Mouse (Mus musculus): ENCODE measurements around the gene Cyth1.

Gene Cyth1

DNA sequence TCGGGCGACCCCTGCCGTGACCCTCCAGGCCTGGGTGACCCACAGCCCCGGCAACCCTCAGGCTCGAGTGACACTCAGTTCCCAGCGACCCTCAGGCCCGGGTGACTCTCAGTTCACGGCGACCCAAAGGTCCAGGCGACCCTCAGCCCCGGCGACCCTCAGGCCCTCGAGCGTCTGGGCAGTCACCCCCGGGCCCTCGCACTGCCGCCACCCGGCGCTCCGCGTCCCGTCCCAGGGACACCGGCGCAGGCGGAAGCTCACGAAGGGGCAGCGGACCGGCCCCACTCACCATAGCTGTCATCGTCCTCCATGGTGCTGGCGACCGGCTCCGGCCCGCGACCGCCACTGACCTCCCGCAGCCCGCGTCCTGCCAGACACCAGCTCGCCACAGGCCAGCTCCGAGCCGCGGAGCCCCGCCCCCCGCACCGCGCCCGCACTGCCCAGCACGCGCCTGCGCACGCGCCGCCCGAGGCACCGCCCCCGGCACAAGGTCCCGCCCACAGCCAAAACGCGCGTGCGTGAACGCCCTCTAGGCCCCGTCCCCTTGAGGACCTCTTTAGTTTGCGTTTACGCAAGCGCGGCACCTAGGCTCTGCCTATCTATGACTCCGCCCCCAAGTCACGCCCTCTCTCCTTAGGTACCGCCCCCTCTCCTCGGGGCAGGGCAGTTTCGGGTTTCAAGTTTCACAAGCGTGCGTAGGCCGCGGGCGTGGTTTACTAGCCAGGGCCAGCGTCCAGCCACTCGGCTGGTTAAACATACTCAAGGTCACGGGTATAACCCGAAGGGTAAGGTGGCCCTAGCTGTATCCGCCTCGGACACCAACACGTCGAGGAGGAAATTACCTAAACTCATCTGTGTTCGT, at the start of gene Cyth1:
Gene Cyth1 (minus strand): TSS at position 443 of the 862 bp plus-strand sequence.
- DNase-seq (ENCODE audit: low read depth), result peak; percentile 99

DNA sequence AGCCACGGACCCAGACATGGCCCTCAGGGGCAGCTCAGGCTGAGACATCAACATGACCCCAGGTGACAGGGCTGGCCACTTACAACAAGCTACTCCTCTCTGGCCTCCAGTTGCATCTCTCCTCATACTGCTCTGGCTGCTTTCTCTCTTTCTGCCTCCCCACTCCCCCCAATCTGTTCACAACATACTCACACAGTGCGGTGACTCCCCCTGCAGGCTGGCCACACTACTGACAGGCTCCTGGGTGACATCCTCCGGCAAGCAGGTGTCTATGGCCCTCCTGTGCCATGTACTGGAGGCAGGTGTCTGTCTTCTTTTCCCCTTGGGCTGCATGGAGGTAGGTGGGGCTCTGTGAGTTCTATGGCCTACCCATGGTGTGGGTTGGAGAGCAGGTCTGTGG, 49.6 kb upstream of the Cyth1 start:
- peak; percentile 30 for DNase-seq (ENCODE audit: low read depth)

DNA sequence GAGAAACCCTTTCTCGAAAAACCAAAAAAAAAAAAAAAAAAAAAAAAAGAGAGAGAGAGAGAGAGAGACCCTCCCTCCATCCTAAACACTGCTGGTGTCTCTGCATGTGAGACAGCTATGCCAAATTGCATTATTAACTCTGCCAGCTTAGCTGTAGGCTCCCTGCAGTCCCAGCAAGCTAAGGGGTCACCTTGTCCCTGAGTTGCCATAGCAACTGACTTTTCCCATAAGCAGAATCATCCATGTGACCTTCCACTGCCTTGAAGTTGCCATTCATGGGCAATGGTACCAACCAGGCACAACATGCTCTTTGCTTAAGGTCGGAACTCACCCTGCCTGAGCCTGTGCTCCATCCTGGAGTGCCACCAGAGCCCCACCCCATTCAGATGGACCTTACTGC, 46.6 kb upstream of the Cyth1 start:
- no peak for DNase-seq (ENCODE audit: low read depth)

DNA sequence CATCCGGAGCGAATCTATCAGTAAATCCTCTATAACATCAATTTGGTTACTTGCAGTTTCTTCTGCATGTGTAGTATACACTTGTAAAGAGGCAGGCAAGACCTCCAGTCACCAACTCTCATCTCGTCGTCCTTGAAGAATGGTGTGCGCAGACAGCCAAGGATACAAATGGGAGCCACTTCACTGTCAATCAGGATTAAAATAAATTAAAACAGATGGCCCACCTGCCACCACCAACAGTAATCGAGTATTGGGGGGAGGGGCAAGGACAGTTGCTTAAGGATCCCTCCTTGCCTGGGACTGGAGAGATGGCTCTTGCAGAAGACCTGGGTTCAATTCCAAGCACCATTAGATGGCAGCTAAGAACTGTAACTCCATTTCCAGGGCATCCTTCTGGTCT, 44.3 kb upstream of the Cyth1 start:
- DNase-seq (ENCODE audit: low read depth), result no peak

DNA sequence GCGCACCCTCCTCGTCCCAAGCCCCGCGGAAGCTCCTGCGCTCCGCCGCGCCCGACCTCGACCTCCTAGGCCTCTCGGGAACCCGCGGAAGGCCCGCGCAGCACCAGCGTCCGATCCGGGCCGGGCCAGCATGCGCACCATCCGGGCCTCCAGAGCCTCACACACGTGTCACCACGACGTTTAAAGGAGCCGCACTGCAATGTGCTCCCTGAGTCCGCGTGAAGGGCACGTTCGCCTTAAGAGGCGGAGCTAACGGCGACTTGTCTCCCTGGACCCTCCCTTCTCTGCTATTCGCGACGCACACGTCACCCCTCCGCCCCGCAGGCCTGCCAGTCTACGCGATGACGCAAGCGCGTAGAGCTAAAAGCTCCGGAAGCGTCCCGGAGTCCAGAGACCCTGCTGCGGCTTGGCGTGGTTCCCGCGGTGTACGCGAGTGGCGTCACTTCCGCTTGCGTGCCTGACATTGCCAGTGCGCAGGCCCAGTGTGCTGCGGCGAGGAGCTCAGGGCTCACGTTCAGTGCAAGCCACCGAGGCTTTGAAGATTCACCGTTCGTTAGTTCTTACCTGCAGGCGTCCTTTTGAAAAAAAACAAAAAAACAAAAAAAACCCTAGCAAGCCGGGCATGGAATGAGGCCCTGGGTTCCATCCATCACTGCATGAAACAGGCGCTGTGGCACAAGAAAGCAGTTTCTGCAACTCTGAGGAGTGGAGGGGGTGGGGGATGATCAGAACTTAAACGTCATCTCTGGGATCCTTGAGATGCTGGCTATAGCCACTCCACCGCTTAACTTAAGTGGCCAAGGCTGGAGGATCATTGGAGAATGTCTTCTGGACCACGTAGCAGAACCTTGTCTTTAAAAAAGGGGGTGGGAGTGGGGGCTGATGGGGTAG, 41.9 kb upstream of the Cyth1 start, which contains the start of gene Usp36:
Gene Usp36 (minus strand): TSS at position 246 of the 891 bp plus-strand sequence.
- DNase-seq (ENCODE audit: low read depth), result peak; percentile 99

DNA sequence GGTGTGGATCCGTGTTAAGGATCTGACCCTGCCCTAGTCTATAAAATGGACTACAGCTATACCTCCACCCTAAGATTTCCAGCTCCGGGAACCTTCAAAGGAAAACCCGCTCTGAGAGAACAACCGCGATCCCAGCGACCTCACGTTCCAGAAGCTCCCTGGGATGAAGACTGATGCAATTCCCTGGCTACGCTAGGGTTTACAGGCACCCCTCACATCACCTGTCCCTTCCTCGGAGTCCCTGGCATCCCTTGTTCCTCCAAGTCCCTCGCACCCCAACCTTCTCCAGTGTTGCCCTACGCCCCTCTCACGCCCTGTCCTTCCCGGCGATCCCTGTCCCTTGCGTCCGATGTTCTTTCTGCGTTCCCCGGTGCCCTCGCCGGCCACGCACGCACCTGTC, 41.2 kb upstream of the Cyth1 start:
- DNase-seq (ENCODE audit: low read depth), result no peak

DNA sequence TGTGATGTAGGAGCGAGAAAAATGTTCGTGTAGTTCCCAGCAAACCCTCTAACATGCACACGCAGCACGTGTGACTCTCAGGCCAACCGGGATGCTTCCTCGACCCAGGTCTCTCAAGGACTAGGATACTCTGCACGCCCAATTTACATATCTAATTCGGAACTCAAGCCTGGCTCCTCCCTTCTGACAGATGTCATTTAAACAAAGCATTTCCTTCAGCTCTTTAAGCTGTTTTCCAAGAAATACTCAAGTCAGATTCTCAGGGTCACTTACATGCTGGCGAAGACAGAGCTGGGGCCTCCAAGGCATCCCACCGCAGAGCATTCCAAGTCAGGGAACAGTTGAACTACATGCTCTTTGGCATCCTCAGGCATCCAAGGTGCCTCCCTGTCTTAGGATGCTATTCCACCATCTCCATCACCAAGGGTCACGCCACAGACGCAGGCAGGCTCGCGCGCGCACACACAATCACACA, 40.7 kb upstream of the Cyth1 start:
- DNase-seq (ENCODE audit: low read depth), result peak; percentile 56

DNA sequence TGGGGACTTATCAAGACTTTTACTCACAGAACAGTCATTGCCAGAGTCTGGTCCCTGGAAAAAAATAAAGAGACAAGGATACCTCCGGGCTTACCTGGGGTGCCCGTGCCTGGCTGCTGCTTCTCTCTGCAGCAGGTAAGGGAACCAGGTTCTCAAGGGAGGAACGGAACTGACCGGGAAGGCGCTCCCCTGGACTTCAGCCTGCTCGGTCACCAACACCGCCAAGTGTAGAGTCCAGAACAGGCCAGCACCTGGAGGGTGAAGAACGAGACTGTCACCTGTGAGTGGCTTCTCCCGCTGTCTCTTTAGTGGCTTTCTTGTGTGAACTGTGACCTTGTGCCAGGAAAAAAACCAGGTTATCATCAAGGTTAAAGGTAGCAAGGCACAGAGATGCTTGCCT, 39.2 kb upstream of the Cyth1 start:
- no peak for DNase-seq (ENCODE audit: low read depth)

DNA sequence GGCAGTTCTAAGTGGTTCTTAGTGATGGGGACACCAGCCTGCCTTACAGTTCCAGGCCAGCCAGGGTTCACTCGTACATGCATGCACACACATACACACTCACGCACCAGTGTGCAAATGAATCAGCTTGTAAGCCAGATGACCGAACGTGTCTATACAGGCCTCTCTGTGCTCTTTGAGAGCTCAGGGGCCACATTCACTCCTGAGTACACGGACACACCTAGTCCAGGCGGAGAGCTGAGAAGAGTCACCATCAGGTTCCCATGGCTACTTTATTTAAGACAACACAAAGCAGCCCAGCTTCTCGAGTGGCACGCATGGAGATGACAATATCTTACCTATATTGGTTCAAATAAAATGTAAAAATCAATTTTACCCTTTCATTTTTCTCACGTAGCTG, 38.0 kb upstream of the Cyth1 start:
- no peak for DNase-seq (ENCODE audit: low read depth)

DNA sequence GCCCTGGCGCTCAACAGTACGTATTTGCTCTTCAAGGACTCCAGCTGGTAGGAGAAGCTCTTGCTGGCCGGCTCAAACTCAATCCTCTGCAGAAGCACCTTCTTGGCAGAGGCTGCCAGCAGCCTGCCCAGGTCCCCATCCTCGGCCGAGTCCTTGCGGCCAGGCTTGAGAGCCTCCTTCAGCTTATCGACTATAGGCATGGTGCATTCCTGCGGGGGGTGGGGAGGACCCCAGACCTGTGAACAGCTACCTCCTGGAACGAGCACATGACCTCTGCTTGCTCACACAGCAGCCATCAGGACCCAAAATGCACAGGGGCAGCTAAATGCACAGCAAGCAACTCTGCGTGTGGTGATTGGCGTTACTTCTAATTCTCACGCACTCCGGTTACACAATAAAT, 37.4 kb upstream of the Cyth1 start:
- no peak for DNase-seq (ENCODE audit: low read depth)

DNA sequence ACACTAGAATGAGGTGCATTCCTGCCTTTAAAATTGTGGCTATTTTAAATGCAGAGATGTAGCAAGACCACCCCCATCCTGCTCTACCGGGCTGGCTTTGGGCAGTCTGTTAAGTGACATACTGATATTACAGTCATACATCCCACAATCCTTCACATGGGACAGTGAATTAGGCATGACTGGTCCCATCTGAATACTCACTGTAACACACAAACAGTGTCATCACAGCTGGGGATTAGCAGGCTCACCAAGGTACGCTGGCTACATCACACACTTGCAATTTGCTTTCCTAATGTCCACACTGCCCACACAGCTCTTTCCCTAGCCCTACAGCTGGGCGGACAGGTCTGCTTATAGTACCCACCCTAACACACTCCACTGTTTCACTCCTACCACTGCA, 31.8 kb upstream of the Cyth1 start:
- no peak for DNase-seq (ENCODE audit: low read depth)

DNA sequence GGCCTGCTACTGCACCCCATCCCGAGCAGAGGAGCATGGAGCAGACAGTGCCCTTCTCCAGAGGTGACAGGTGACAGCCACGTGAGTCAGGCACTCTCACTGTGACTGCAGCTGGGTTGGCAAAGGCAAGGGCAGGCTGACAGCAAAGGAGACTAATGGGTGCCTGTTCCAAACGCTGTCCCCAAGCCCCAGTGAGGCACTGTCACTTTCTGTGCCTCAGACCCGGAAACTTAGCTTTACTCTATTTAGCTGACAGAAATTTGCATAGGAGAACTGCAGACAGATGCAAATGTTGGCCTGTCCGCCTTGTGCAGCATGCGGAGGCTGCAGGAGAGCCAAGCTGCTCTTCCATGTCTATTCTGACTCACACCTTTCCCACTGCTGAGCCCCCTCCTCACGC, 27.9 kb upstream of the Cyth1 start:
- no peak for DNase-seq (ENCODE audit: low read depth)

DNA sequence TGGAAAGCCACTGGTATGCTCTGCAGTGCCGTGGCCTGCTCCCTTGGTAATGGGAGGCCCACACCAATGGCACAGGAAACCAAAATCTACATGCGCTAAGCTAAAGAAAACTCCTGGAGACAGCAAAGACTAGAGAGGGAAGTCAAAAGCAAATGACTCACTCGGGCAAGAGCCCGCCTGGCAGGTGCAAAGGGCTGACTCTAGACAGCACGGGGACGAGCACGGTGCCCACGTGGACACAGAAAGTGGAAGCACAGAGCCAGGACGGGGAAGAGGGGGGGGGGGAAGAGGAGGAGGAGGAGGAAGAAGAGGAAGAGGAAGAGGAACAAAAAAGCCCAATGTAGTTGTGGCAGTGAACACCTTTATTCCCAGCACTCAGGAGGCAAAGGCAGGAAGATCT, 26.7 kb upstream of the Cyth1 start:
- no peak for DNase-seq (ENCODE audit: low read depth)

DNA sequence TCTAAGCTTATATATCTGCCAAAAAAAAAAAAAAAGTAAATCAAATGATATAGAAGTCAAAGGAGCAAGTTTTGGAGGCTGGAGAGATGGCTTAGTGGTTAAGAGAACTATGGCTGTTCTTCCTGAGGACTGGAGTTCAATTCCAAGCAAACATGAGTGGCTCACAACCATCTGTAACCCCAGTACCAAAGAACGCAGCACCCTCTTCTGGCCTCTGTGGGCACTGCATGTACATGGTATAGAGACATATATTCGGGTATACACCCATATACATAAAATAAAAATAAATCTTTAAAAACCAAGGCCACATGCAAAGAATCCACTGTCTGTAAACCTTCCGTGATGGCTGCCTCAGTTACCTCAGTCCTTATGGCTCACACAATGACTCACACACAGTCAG, 21.4 kb upstream of the Cyth1 start:
- DNase-seq (ENCODE audit: low read depth), result peak; percentile 61

DNA sequence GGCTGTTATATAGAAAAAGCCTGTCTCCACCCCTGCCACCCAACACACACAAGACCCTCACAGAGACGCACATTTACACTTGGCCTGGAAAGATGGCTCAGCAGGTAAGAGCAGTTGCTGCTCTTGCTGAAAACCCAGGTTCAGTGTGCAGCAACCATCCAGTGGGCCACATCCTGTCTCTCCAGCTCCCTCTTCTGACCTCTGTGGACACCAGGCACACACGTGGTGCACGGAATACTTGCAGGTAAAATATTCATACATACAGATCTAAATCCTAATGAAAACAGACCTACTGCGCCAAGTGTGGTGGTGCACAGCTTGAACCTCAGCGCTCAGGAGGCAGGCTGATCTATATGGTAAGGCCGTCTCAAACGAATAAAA, 18.3 kb upstream of the Cyth1 start:
- peak; percentile 69 for DNase-seq (ENCODE audit: low read depth)

DNA sequence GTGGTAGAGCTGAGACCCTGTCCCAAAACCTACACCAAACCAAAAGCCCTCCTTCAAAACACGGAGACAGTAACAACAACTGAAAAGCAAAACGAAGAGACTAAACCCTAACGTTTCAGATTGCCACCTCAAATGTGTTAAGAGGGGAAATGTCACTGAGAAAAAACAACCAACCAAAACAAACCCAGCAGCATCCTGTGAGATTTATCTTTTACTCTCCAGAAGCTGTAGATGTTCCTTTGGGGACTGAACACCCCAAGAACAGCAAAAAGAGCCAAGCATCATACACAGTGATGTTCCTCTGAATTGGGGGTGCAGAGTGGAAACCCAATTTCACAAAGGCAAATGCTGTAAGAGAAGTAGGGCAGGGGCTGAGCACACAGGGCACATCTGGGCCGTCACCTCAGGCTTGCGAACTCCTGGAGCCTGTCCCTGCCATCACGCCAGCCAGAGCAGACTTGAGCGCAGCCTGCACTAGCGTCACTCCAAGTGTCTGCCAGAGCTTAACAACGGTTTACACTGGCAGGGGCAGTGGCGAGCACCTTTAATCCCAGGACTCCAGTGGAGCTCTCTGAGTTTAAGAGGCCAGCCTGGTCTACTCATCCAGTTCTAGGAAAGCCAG, 17.8 kb upstream of the Cyth1 start:
- peak; percentile 51 for DNase-seq (ENCODE audit: low read depth)

DNA sequence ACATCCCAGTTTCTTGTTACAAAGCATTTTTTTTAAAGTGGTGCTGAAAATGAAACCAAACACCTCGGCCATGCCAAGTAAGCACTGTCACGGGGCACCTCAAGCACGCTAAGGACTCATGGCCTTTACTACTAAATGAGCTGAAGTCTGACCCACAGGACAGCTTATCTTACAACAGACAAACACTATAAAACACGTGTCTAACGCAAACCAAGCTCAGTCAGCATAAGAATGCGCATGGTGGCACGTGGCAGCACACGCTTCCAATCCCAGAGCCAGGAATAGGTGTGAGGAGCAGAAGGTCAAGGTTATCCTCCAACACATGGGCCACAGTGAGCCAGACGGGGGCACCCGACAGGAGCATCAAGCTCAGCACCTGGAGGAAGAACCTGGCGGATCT, 17.2 kb upstream of the Cyth1 start:
- no peak for DNase-seq (ENCODE audit: low read depth)

DNA sequence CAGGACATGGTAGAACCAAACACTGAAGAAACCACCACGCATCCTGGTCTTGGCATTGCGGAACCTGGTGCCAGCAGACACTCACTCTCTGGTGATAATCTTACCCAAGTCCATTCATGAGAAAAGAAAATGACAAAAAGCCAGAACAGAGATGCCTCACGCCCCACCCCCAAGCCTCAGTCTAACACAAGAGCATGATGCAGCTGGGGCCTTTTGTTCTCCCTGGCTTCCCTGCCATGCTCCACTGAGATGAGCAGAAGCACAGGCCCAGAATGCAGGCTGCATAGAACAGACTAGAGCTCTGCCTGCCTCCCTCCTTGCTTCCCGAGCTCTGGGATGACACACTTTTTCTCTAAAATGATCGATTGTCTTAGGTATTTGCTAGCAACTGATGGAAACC, 14.8 kb upstream of the Cyth1 start:
- no peak for DNase-seq (ENCODE audit: low read depth)

DNA sequence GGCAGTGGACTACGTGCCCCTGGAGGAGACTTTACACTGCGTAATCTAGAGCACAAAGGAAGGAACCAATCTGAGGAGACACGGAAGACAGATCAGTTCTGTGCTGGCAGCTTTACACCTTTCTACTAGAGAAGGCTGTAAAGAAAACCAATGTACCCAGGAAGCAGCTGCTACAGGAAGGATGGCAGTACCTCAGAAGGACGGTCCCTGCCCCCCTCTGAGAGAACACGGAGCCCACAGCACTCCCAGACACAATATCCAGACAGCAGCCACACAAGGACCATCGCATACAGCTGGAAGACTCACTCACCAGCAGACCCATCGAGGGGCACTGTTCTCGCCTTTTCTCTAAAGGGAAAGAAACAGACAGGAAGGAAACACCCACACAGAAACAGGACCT, 11.7 kb upstream of the Cyth1 start:
- DNase-seq (ENCODE audit: low read depth), result peak; percentile 73

DNA sequence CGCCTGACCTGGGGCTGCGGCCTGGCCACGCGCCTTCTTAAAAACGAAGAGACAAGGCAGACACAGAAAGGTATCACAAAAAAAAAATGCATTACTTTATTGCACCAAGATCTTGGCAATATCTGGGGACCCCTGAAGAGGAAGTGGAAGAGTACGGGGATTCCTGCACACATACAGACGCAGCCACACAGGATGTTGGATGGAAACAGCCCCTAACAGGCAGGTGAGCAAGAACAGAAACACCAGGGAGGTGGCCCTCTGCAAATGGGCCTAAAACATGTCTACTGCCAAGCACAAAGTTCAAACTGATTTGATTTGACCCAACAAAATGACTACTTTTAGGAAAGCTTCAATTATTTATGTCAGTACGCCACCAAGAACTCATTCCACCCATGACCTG, 11.2 kb upstream of the Cyth1 start:
- no peak for DNase-seq (ENCODE audit: low read depth)

DNA sequence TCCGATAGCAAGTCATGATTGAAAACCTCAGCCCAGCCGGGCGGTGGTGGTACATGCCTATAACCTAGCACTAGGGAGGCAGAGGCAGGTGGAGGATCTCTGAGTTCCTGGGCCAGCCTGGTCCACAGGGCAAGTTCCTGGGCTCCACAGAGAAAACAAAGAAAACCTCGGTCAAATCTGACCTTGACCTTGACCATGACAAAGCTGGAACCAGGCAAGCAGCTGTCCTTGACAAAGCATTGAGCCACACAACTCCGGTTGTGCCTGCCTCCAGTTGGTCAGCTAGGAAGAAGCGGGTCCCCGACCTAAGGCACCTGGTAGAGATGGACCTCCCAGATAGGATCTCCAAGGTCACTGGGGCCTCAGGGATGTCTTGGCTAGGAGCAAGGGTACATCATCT, 8.0 kb upstream of the Cyth1 start:
- no peak for DNase-seq (ENCODE audit: low read depth)

DNA sequence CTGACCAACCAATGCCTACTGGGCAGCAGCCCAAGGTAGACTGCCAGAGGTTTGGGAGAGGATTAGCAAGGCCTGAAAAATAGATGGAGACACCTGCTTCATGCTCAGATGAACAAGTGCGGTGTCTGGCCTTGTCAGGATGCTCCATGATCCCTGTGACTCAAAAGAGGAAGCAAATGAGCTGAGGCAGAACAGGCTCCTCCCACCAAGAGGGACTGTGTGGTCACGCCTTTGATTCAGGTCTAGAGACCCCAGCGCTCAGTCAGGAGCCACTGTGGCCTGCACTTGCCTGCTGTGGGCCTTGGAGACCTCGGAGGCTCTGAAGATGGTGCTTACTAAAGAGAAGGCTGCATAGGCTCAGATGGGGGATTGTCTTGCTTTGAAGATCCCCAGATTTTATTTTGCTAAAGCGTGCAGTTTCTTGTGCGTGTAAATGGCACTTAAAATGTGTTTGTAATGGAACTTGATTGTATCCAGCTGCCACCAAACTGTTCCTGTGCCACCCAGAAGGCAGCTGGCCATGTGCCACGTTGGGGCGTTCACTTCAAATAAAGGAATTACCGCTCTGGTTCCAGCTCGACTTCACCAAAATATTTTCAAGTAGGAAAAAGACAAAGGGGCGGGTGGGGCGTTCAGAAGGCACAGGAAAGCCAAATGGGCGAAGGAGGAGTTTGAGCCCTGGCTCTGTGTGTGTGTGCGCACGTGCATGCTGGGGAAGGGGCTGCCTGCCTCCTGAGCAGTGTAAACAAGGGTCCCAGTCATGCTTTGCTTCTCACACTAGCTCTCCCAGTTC, 6.0 kb upstream of the Cyth1 start:
- no peak for DNase-seq (ENCODE audit: low read depth)

Data from naive thymus-derived CD4-positive, alpha-beta T cell, adult 2 months (primary cell).